Comparison of ENCODE assay signal across 11 mouse cellular contexts in genomic region chr2:169481731-169482465, GRCm38 (mm10).
DNase-seq lines count a peak whose midpoint lies in the region; ATAC-seq lines count a peak whose summit lies in the region.
"Had no signal": no experiment of that assay in that cellular context is flagged by ENCODE, and none has a peak within 500 bp of the region (broad histone marks: within the 10 kb centered on the region; RNA-seq: fewer than 3 reads in every experiment).

No protein-coding gene starts in this region.

- peak; percentile 53; the same call in 1 of the 2 replicates for ATAC-seq in neural tube, embryonic 13.5 days (ENCODE audit: low read depth)
- 0 out of 2 replicates have a peak, but pooled peaks have one; percentile 28 for ATAC-seq in embryonic facial prominence, embryonic 12.5 days (ENCODE audit: insufficient number of reproducible peaks, insufficient read depth, low FRiP score, low TSS enrichment)
- ATAC-seq in limb, embryonic 13.5 days (ENCODE audit: low FRiP score, low read depth) = no peak
- ATAC-seq: inflammation-experienced regulatory T-cells, adult 6 months; liver, embryonic 12.5 days had no signal

- no peak overlapping the region for H3K9ac ChIP-seq in neural tube, embryonic 13.5 days
- H3K9ac ChIP-seq in embryonic facial prominence, embryonic 12.5 days = no peak overlapping the region
- no peak overlapping the region for H3K9ac ChIP-seq in limb, embryonic 13.5 days
- H3K9ac ChIP-seq: liver, embryonic 12.5 days had no signal

- H3K27ac ChIP-seq in neural tube, embryonic 13.5 days (replicated peaks) = peak overlapping the region; percentile 54
- no peak overlapping the region for H3K27ac ChIP-seq in embryonic facial prominence, embryonic 12.5 days
- no peak overlapping the region for H3K27ac ChIP-seq in limb, embryonic 13.5 days
- H3K27ac ChIP-seq: liver, embryonic 12.5 days; midbrain, embryonic 10.5 days had no signal

- peaks cover 25% of the 10 kb centered on the region for H3K4me1 ChIP-seq in neural tube, embryonic 13.5 days (replicated peaks)
- H3K4me1 ChIP-seq in embryonic facial prominence, embryonic 12.5 days = peaks cover 12% of the 10 kb centered on the region; the same call in 1 of the 2 replicates
- H3K4me1 ChIP-seq in limb, embryonic 13.5 days = peaks cover 19% of the 10 kb centered on the region
- H3K4me1 ChIP-seq: liver, embryonic 12.5 days had no signal

- H3K4me2 ChIP-seq in neural tube, embryonic 13.5 days = no peak overlapping the region
- no peak overlapping the region for H3K4me2 ChIP-seq in embryonic facial prominence, embryonic 12.5 days (replicated peaks)
- 0 out of 2 replicates have a peak overlapping the region, but pooled peaks have one; percentile 3 for H3K4me2 ChIP-seq in limb, embryonic 13.5 days (replicated peaks)
- H3K4me2 ChIP-seq: liver, embryonic 12.5 days had no signal

- WGBS in neural tube, embryonic 13.5 days = 47% methylated on average over 15 of the region's 15 CpGs
- WGBS in embryonic facial prominence, embryonic 12.5 days = 32% methylated on average over 15 of the region's 15 CpGs
- WGBS in limb, embryonic 13.5 days = 18% methylated on average over 15 of the region's 15 CpGs

- 0 out of 2 replicates have a peak, but pooled peaks cover 5% of the 10 kb centered on the region for H3K9me3 ChIP-seq in neural tube, embryonic 13.5 days
- H3K9me3 ChIP-seq in embryonic facial prominence, embryonic 12.5 days = peaks cover 10% of the 10 kb centered on the region; the same call in 1 of the 2 replicates
- H3K9me3 ChIP-seq in limb, embryonic 13.5 days = no peaks in the 10 kb centered on the region
- H3K9me3 ChIP-seq: midbrain, embryonic 10.5 days had no signal

- H3K36me3 ChIP-seq in neural tube, embryonic 13.5 days = no peaks in the 10 kb centered on the region
- no peaks in the 10 kb centered on the region for H3K36me3 ChIP-seq in embryonic facial prominence, embryonic 12.5 days
- H3K36me3 ChIP-seq in limb, embryonic 13.5 days = no peaks in the 10 kb centered on the region
- H3K36me3 ChIP-seq: liver, embryonic 12.5 days; midbrain, embryonic 10.5 days had no signal

- intact Hi-C loops in heart, postnatal 36 days (cut with DNase I) = no loop called here

- H3K4me3 ChIP-seq in neural tube, embryonic 13.5 days = no peak overlapping the region
- H3K4me3 ChIP-seq in embryonic facial prominence, embryonic 12.5 days = no peak overlapping the region
- no peak overlapping the region for H3K4me3 ChIP-seq in limb, embryonic 13.5 days
- H3K4me3 ChIP-seq: liver, embryonic 12.5 days; midbrain, embryonic 10.5 days had no signal

- DNase-seq in neural tube, embryonic 10.5 days (ENCODE audit: extremely low spot score, low spot score) = no peak
- peak; percentile 87 for DNase-seq in cerebellum, adult 11-12 months
- DNase-seq in layer of hippocampus, adult 18-20 months (ENCODE audit: low spot score in 2 of 2) = no peak
- DNase-seq in heart, postnatal 36 days = no peak
- DNase-seq: thymus, adult 18-20 months had no signal

- H3K27me3 ChIP-seq in neural tube, embryonic 13.5 days = no peaks in the 10 kb centered on the region
- H3K27me3 ChIP-seq in embryonic facial prominence, embryonic 12.5 days = no peaks in the 10 kb centered on the region
- 0 out of 2 replicates have a peak, but pooled peaks cover 5% of the 10 kb centered on the region for H3K27me3 ChIP-seq in limb, embryonic 13.5 days
- H3K27me3 ChIP-seq: liver, embryonic 12.5 days had no signal
